Mouse (Mus musculus): ENCODE results near the gene Lama2. TPM values are rescaled to one million over a fixed set of nuclear protein-coding genes. Genes with fewer than 3 reads are reported as not detected.
"Not testable (repeated sequence)": the region's sequence is repeated elsewhere in the genome, so short reads cannot be mapped to it uniquely, and the experiment has no call there.

The Lama2 gene
- total RNA-seq, 2 experiments from 2014 or later = not detected

DNA sequence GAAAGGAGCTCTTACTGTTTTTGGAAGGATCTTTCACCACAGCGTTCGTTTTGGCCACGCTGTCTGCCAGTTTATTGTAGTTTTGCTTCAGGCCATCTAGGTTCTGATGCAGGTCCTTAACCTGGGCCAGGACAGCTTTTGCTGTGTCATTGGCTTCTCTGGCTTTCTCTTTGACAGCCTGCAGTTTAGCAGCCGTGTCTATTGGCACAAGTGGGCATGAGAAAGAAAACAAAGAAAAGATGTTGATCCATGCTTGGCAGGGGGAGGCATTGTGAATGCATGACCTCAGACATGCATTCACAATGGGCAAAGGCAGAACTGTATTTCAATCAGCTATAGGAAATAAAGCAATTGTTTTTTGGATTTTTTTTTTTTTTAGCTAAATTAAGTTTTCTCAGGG is 565.1 kb downstream of the Lama2 start:
- ATAC-seq (replicated peaks; ENCODE audit: poor library complexity) = no peak

GRCm38 (mm10) chr10:27047196-27047595 is 572.4 kb downstream of the Lama2 start:
- no peak for ATAC-seq (replicated peaks; ENCODE audit: poor library complexity)

DNA sequence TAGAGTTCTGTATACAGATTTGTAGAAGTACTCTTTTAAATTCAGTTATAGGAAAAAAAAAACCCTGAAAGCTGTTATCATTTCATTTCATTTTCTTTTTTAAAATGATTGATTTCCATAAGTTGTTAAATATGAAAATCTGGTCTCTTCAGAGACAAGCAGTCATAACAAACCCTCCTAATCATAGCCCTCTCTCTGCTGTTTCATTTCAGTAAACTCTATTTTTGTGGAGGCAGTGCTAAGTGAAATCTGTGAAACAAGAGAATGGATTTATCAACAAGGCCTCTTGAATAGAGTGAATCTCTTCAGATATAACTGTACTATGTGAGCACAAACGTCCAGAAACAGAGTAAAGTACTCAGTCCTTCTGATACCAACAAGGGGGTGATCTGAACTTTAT is 577.7 kb downstream of the Lama2 start:
- no peak for ATAC-seq (replicated peaks; ENCODE audit: poor library complexity)

DNA sequence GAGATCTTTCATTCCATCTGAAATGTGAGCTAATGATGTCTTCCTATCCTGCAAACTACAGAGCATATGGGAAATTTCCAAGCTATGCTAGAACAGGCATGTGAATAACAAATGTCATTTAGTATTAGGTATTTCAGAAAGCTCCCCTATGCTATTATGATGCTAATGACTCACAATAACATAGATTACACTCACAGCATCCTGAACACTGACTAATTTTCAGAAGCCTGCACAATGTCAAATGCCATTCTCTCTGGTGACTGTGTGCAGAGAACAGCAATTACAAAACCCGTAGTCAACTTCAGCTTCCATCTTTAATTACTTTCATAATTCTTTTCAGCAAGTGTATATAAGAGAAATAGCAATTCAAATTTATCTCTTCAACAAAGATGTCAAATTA is 596.9 kb downstream of the Lama2 start:
- no peak for ATAC-seq (replicated peaks; ENCODE audit: poor library complexity)

- peak; percentile 73 for ATAC-seq (replicated peaks; ENCODE audit: poor library complexity)
Measured at GRCm38 (mm10) chr10:27012804-27013365, 606.7 kb downstream of the Lama2 start.

DNA sequence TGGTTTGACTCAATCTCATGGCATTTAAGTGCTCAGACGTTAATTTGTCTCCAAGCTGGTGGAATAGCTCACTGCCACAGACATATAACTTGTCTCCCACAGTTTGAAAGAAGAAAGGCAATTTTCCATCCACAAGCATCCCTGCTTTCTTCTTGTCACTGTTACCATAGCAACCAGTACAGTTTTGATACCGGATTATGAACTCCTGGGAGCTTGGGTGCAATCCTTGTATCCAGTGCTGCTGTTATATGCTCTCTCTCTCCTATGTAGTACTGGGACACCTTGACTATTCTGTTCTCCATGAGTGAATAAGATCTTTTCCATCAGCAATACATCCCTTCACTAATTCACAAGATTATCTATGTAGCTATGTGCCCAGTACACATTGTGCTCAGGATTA is 612.2 kb downstream of the Lama2 start:
- ATAC-seq (replicated peaks; ENCODE audit: poor library complexity) = no peak

DNA sequence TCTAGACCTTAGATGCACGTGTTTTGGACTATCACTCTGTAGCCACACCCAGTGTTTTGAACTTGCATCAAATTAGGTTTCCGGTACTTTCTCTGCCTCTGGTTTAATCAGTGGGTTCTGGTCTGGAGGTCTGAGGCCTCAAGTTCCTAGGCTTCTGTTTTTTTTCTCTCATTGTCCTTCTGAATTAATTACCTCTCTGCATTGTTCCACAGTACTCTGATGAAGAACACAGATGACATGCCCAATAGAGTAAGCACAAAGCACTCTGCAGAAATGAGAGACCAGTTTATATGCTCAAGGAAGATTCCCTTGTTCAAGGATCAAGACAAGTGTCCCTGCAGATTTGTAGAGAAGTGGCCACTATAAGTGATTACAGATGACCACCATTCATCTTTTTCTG is 613.8 kb downstream of the Lama2 start:
- ATAC-seq (replicated peaks; ENCODE audit: poor library complexity) = no peak

DNA sequence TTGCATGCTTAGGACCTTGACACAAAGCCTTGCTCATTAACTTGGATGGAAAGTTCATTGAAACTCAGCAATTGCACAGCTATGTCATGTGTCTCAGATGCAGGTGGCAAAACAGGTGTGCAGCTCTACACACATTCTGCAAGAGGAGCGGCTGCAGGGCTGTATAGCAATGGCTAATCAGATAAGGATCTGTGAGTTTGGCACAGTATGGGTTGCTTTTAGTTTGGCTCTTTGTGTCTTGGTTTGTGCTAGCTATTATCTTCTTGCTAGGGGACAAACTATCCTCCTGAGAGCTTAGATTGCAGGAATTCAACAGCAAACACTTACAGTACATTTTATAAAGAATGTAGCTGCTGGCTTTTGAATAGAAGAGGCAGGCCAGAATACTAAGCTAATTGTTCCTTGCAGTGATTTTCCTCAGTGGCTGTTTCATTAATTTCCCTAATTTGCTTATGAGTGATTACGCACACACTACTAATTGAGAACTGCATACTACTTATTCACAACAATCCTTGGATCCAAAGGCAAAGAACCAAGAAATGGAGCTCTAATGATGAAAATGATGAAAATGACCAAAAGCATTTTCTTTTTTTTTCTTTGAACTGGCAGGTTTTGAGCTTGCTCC is 617.9 kb downstream of the Lama2 start:
- no peak for ATAC-seq (replicated peaks; ENCODE audit: poor library complexity)

- ATAC-seq (replicated peaks; ENCODE audit: poor library complexity) = no peak
Measured at GRCm38 (mm10) chr10:26996684-26997083, 622.9 kb downstream of the Lama2 start.

DNA sequence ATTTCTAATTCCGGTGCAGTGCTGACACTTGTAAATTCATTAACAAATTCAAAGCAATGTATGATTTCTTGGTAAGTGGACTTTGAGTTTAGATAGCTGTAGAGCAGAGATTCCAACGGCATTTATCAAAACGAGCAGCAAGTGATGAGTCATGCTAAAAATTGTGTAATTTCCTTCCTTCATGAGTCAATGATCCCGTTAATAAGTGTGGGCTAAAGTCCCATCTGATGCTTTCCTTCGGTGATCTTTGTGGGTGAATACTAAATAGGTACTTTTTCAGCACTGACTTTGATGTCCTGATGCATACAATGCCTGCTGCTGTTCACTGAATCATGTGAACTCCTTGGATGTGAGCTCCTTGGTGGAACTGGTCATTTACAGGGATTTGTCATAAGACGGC is 623.6 kb downstream of the Lama2 start:
- ATAC-seq (replicated peaks; ENCODE audit: poor library complexity) = peak; percentile 91

GRCm38 (mm10) chr10:26995182-26995975 is 624.2 kb downstream of the Lama2 start:
- ATAC-seq (replicated peaks; ENCODE audit: poor library complexity) = peak; percentile 82

- ATAC-seq (replicated peaks; ENCODE audit: poor library complexity) = no peak
Measured at GRCm38 (mm10) chr10:26993971-26994761, 625.4 kb downstream of the Lama2 start.

DNA sequence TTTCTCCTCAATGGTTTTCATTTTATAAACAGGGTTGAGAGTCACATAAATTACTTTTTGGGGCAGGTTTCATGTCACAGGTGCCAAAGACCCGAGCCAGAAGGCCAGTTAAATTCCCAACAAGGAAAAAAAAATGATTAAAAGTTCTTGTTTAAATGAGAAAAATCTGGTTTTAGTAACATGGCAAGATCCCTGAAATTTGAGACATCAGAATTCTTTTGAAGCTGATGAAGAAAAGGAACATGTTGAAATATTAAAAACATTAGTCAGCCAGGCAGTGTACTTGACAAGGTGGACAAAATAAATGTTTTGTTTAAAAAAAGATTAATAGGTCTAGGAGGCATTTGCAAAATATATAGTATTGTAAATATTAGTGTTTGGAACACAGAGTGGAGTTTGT is 634.1 kb downstream of the Lama2 start:
- no peak for ATAC-seq (replicated peaks; ENCODE audit: poor library complexity)

DNA sequence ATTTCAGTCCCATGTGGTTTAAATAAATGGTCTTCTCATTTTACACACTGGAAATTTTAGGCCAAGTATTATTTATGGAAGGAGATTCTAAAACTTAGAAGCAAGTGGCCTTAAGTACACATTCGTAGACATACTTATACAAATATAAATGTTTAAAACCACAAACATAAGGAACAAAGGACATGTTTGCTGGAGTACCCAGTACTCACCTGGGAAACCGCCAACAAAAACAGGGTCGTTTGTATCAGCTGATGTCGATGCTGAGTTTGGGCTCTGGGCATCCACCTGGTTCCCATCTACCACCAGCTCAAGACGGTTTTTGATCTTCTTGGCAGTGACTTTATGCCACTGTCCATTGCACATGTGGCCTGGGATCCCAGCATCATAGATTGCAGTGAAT is 635.5 kb downstream of the Lama2 start:
- ATAC-seq (replicated peaks; ENCODE audit: poor library complexity) = not testable (repeated sequence)

DNA sequence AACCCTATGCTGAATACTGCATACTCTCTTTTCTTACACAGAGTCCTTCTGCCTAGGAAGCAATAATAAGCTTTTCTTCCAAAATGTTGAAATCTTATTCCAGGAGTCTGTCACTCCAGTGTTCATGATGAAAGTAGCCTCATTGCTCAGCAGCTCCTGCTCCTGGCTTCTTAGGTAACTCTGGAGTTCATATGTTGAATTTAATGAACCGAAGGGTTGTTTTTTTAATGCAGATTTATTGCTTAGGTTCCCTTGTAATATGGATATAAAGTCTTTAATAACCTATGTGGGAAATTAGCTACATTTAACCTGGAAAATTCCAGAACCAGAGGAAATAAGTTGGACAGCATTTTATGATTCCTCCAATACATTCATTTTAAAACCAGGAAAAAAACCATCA is 636.0 kb downstream of the Lama2 start:
- ATAC-seq (replicated peaks; ENCODE audit: poor library complexity) = no peak

DNA sequence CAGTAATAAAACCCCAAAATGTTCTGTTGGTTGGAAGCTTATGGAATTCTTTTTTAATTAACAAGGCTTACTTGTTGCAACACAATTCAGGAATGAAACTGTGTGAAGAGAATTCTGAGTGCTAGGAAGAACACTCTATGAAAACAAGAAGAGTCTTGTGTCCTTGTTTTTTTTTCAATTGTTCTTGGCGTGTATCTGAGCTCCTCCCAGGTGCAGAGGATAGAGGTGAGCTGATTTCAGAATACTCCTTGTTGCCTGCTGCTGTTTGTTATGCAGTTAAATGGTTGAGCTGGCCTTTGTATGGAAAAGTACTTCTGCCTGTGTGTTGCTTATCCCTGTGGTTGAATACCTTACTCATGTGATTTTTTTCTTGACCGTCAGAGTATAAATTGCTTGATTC is 636.9 kb downstream of the Lama2 start:
- no peak for ATAC-seq (replicated peaks; ENCODE audit: poor library complexity)

GRCm38 (mm10) chr10:26975372-26975771 is 644.2 kb downstream of the Lama2 start:
- ATAC-seq (replicated peaks; ENCODE audit: poor library complexity) = peak; percentile 80

DNA sequence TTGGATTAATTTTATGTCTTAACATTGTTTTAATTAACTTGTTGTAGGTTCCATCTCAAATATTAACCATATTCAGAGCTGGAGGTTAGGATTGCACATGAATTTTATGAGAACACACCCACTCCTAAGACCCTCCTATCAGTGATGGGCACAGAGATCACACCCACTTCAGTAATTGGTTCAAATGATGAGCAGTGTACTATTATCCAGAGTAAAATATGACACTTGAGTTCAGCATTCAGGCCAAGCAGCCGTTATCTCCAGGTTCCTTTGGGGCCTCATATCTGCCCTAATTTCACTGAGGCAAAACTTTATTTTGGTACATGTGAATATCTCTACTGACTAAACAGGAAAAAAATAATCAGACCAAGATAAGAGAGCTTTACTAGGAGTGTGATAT is 645.3 kb downstream of the Lama2 start:
- ATAC-seq (replicated peaks; ENCODE audit: poor library complexity) = peak; percentile 81

DNA sequence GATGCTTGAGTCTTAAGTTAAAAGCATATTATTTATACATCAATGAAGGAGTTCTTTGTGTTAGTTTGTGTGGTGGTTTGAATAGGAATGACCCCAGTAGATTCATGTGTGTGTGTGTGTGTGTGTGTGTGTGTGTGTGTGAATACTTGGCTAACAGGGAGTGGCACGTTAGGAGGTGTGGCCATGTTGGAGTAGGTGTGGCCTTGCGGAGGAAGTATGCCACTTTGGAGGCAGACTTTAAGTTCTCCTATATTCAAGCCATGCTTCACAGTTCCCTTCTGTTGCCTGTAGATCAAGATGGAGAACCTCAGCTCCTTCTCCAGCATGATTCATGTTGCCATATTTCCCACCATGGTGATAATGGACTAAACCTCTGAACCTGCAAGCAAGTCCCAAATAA is 646.0 kb downstream of the Lama2 start:
- no peak for ATAC-seq (replicated peaks; ENCODE audit: poor library complexity)

DNA sequence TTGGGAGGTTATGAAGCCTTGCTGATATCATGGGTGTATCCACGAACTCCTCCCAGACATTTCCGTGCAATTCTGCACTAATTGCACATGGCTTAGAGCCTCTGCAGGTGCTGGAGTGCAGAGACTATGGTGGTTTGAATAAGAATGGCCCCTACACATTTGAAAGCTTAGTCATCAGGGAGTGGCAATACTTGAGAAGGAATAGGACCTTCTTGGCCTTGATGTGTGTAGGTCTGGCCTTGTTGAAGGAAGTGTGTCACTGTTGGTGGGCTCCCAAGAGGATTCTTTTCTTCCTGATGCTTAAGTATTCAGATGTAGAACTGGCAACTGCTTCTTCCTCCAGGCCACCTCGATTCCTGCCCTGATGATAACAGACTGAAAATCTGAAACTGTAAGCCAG is 661.0 kb downstream of the Lama2 start:
- ATAC-seq (replicated peaks; ENCODE audit: poor library complexity) = no peak

DNA sequence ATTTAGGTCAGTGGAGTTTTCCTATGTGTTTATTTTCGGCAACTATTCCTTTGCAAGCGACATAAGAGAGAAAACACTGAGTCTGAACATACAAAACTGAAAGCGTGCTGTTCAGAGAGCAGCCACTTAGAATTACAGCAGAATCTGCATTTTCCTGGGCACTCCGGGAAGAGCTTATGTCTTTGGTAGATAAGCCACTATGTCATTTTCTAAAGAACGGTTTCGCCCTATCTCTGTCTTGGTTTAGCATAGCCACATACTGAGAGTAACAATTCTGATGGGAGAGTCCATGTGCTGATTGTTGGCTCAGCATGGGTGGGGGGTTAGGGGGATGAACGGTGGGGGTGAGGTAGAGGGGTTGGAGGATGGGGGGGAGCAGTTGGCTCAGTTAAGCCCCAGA is 669.1 kb downstream of the Lama2 start:
- ATAC-seq (replicated peaks; ENCODE audit: poor library complexity) = peak; percentile 84

DNA sequence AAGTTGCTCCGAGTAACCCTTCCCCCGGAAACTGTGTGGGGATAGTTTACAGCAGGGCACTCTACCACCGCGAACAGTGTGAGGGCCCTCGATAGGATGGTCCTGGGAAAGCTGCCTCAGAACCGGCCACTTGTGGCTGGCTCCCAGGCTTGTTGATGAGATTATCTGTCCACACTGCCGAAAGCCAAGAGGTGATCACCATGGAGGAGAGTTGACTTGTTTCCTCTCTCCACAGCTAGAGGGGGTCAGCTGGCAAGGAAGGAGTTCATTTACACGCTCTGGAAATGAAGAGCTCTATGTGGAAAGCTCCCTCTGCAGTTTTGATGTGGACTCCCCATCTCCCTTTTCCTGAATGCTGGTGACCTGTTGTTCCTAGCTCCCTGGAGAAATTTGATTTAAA is 669.9 kb downstream of the Lama2 start:
- peak; percentile 63 for ATAC-seq (replicated peaks; ENCODE audit: poor library complexity)

Measured in megakaryocyte progenitor cell, adult 5-6 weeks (primary cell).